Mouse (Mus musculus): ENCODE data around the gene Ccnl2.

The Ccnl2 gene

DNA sequence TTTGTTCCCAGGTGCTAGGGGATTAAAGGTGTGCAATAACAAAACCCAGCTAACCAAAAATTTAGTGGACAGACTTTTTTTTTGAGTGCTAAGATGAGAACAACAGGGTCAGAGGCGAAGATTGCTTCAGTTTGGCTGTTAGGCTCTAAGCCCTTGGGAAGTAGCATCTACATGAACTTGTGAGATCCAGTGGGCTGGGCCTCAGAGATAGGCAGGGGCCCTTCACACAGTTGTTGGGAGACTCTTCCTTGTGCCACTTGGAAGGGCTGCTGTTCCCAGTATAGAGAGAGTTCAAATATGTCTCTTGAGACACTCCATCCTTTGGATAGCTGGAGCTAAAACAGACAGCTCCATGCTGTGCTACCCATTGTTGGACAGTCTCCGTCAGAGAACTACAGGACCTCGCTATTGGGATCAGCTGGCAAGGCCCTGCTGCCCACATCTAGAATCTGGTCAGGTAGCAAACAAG lies 22.2 kb upstream of the Ccnl2 start, which contains the start of gene Ankrd65:
Gene Ankrd65, plus strand, starts transcription at position 419 of the 469 bp plus-strand sequence.
- DNase-seq (ENCODE audit: low spot score in 2 of 2), result no peak

DNA sequence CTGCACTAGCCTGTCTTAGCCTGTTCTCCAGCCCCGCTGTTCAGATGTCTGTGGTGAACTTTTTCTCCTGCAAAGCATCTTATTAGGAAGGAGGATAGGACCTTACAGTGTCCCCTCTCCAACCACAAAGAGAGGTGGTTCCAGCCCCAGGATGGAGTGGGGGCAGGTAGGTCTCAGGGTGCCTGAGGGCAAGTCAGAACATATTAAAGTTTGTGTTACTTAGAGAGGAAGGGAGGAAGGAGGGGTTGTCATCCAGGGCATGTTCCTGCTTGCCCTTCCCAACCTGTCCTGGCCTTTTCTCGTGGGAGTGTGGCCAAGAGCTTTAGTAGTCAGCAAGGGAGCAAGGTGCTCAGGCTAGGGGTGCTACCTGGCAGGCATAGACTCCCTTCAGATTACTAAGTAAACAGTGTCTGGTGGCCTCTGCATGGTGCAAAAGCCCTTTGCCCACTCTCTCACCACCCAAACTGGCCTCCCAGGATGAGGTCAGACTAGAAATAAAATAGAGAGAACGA lies 21.6 kb upstream of the Ccnl2 start:
- no peak for DNase-seq (ENCODE audit: low spot score in 2 of 2)

DNA sequence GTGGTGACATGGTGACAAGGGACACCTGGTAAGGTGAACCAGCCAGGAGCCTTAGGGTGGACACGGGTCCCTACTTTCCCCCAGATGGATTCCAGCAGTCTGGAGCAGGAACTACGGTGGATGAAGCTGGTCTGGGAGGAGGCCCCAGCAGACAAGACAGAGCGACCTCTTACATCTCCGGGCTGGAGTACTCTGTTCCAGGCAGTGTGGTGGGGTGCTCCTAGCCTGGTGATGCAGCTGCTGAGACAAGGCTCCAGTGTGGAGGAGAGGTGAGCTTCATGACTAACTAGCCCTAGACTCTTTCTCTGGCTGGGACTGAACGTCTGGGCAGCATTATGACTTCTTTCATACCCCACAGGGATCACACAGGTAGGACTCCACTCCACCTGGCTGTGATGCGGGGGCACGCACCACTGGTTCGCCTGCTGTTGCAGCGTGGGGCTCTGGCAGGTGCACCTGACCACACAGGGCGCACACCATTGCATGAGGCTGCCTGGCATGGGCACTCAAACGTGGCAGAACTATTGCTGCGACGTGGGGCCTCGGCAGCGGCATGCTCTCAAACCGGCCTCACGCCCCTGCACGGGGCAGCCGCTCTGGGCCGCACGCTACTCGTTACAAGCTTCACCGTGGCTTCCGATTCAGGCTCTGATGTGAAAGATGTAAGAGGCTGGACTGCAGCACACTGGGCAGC lies 20.9 kb upstream of the Ccnl2 start:
- DNase-seq (ENCODE audit: low spot score in 2 of 2), result no peak

- DNase-seq (ENCODE audit: low spot score in 2 of 2), result no peak
Measured at GRCm38 (mm10) chr4:155793730-155794129, 18.6 kb upstream of the Ccnl2 start.

GRCm38 (mm10) chr4:155802075-155802474 lies 10.2 kb upstream of the Ccnl2 start:
- DNase-seq (ENCODE audit: low spot score in 2 of 2), result no peak

DNA sequence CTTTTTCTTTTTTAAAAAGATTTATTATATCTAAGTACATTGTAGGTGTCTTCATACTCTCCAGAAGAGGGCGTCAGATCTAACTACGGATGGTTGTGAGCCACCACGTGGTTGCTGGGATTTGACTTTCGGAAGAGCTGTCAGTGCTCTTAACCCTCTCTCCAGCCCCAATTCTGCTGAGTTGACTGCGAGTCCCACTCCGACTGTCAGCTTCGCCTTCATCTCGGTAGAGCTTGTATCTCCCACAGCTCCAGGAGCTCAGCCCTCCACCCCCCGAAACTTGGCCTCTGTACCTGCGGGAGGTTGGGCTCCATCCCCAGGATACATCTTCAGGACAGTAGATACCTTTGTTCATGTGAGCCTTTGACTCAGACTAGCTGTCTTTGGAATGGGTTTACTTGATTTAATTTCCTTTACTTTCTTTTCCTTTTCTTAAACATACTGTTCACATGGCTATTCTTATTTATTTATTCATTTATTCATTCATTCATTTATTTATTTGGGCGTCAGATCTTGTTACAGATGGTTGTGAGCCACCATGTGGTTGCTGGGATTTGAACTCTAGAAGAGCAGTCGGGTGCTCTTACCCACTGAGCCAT lies 9.4 kb upstream of the Ccnl2 start, which contains the start of gene Mrpl20:
Gene Mrpl20, plus strand, starts transcription at position 138 of the 599 bp plus-strand sequence.
- DNase-seq (ENCODE audit: low spot score in 2 of 2), result no peak

DNA sequence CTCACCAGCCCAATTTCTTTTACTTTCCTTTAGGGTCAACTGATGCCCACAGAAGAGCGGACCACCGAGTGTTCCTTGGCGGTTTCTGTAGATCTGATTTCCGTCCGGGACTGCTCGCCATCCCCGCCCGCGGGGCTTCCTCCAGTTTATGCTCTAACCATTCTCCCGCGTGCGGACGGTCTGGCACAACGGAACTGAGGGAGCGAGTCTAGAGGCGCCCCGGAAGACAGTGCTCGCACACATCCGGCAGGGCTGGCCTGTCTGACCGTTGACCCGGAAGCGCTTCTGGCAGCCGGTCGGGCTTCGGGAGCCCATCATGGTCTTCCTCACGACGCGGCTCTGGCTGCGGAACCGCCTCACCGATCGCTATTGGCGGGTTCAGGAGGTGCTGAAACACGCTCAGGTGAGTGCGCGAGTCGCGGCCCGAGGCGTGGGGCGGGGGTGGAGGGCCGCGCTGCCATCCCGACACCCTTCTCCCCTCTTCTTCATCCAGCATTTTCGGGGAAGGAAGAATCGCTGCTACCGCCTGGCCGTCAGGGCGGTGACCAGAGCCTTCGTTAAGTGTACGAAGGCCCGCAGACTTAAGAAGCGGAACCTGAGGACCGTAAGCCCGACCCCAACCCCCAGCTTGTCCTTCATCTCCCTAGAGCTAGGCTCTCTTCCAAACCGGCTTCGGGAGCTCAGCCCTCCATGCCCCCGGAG lies 8.8 kb upstream of the Ccnl2 start:
- DNase-seq (ENCODE audit: low spot score in 2 of 2), result peak; percentile 97 to 99

DNA sequence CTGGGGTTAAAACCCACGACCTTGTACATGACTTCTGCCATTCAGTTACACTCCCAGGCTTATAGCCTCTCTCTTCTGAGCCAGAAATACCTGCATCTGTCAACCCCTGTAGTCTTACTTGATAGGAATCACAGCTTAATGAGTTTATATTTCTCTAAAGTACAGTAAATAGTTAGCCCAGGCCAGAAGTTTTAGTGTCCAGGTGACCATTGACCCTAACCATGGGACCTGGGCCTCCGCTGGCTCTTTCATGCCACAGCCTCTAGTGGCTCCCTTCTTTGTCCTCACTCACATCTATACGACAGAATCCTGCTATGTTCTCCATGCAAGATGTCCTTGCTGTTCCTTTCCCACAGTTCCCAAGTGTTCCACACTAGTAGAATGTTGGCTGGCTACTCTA lies 4.4 kb upstream of the Ccnl2 start:
- no peak for DNase-seq (ENCODE audit: low spot score in 2 of 2)

- peak in 1 of 2 experiments; percentile 44 for DNase-seq (ENCODE audit: low spot score in 2 of 2)
Measured at GRCm38 (mm10) chr4:155812665-155813181, 434 bp downstream of the Ccnl2 start.

DNA sequence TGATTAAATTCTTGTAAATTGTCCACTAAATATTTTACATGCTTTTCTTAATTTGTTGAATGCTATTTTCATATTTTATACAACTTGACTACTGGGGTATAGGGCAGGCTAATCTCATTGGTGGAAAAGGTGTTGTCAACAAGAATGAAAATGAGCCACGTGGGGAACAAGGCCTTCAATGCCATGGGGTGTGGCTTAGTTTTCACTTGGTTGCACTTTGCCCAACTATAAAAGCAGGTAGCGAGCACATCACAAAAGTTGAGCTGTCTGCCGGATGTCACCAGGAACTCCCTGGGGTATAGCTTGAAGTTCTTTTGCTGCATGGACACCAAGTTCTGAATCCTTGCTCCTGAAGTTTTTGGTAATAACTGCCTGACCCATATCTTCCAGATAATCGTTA lies 5.2 kb downstream of the Ccnl2 start:
- DNase-seq (ENCODE audit: low spot score in 2 of 2), result no peak

DNA sequence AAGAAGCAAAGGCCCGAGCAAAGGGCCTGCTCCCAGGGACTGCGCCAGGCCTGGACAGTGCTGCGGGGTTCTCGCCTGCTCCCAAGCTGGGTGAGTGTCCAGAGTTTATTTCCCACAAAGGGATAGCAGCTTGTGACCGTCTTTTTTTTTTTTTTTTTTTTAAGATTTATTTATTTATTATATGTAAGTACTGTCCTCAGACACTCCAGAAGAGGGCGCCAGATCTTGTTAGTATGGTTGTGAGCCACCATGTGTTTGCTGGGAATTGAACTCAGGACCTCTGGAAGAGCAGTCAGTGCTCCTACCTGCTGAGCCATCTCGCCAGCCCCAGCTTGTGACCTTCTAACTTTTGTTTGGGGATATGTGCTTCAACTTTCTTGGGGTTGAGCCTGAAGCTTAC lies 8.7 kb downstream of the Ccnl2 start:
- peak in 1 of 2 experiments; percentile 23 for DNase-seq (ENCODE audit: low spot score in 2 of 2)

GRCm38 (mm10) chr4:155823443-155823842 lies 11.2 kb downstream of the Ccnl2 start:
- DNase-seq (ENCODE audit: low spot score in 2 of 2), result no peak

DNA sequence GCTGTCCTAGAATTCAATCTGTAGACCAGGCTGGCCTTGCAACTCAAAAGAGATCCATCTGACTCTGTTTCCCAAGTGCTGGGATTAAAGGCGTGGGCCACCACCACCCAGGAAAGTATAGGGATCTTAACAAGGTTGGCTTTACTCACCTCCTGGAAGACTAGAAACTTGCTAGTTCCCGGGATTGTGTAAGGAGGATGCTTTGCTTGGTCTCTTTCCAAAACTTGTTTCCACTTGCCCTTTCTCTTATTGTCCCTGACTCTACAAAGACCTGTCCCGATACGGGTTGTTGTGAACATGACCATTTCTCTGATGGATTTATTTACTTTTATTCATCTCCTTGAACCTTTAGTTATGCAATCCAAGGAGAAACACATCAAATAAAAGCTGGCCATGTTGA lies 17.6 kb downstream of the Ccnl2 start:
- DNase-seq (ENCODE audit: low spot score in 2 of 2), result no peak

GRCm38 (mm10) chr4:155830596-155830995 lies 18.3 kb downstream of the Ccnl2 start:
- DNase-seq (ENCODE audit: low spot score in 2 of 2), result no peak

DNA sequence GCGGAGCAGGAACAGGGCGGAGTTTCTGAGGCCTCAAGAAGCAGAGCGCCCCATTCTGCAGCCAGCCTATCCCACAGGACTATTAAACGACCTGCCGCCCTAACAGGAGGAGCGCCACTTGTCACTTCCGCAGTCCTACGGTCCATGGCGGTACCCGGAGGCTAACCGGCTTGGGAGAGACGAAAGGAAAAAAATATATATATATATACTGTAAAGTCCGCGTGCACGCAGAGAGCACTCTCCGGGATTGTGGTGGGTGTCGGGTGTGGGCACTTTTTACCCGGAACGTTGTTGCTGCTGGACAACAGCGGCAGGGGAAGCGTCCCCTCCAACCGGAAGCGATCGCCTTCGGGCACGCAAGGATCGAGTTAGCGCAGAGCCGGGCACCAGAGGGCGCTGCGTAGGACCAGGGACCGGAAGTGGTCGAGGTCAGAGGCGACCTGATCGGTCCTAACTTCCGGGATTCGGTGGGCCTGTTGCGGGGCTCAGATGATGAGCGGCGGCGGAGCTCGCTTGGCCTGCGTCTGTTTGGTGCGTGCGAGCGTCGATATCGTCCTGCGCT lies 19.0 kb downstream of the Ccnl2 start, which contains the start of gene Aurkaip1:
Gene Aurkaip1, plus strand, starts transcription at position 68 of the 562 bp plus-strand sequence.
- DNase-seq (ENCODE audit: low spot score in 2 of 2), result peak; percentile 97 to 98

DNA sequence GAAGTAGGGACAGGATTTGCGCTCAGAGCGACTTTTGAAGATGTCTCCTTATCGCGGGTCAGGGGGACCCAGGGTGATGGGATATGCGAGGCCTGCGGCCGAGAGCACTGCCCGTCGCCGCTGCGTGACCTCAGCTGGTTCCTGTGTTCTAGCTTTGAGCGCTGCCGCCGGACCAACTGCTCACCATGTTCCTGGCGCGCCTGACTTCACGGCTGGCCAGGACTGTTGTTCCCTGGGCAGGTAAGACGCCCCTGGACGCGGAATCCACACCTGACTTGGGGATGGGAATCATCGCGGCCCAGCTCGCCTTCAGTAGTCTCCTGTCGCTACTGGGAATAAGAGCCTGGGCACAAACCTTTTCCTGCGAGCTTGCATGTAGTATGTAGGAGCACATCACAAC lies 19.5 kb downstream of the Ccnl2 start:
- DNase-seq (ENCODE audit: low spot score in 2 of 2), result no peak

DNA sequence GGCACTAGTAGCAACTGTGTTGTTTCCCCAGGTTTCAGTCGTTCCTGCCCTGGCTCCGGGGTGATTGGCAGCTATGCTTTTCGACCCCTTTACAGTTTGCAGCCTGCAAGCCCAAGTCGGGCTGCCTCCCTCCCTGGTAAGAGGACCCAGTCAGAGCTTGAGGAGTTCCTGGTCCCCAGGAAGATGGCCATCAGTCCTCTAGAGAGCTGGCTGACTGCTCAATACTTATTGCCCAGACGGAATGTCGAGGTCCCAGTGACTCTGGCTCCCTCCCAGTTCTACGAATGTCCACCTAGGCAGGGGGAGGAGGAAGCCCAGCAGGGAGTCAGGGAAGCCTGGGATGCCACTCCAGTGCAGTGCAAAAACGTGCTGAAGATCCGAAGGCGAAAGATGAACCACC lies 20.0 kb downstream of the Ccnl2 start:
- peak in 1 of 2 experiments; percentile 31 for DNase-seq (ENCODE audit: low spot score in 2 of 2)

DNA sequence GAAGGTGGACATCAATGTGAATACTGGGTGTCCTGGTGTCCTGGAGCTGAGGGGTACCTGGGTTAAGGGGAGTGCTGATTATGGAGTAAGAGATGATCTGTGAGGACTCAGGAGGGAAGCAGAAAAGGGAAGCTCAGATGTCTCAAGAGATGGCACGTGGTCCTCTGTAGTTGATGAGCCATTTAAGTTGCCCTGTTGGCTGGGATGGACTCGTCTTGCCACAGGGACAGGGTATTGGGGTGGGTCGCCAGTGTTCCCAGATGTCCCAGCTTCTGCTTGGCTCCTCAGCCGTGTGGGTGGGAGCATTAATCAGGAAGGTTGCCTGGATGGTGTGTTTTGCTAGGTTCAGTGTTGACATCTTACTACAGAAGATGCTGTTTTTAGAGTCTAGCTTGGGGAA lies 20.9 kb downstream of the Ccnl2 start:
- DNase-seq (ENCODE audit: low spot score in 2 of 2), result no peak

GRCm38 (mm10) chr4:155833836-155834235 lies 21.5 kb downstream of the Ccnl2 start:
- DNase-seq (ENCODE audit: low spot score in 2 of 2), result peak; percentile 86

GRCm38 (mm10) chr4:155837404-155838010 lies 25.2 kb downstream of the Ccnl2 start:
- DNase-seq (ENCODE audit: low spot score in 2 of 2), result peak in 1 of 2 experiments; percentile 25

Data from right cerebral cortex, postnatal 10 days (tissue).